Mouse (Mus musculus) thymus, postnatal 36 days (tissue): ENCODE data around the gene Knstrn.

Source experiments
- DNase-seq, 2 experiments: peaks; one replicate each; pipeline ENCODE4 v3.0.0; 2022; ENCODE audit warnings: mixed read lengths in 2 of 2

Gene Knstrn

GRCm38 (mm10) chr2:118791591-118792258, 22.1 kb upstream of the Knstrn start:
- DNase-seq = no peak

GRCm38 (mm10) chr2:118792259-118792613, 21.6 kb upstream of the Knstrn start:
- no peak for DNase-seq

- no peak for DNase-seq
These were observed 20.2 kb upstream of the Knstrn start for GRCm38 (mm10) chr2:118793636-118794035.

GRCm38 (mm10) chr2:118802542-118803118, 11.2 kb upstream of the Knstrn start:
- no peak for DNase-seq

- no peak for DNase-seq
These were observed 9.3 kb upstream of the Knstrn start for GRCm38 (mm10) chr2:118804474-118804873.

- DNase-seq = no peak
These were observed 8.7 kb upstream of the Knstrn start for GRCm38 (mm10) chr2:118805137-118805536.

- DNase-seq = no peak
These were observed 8.0 kb upstream of the Knstrn start for GRCm38 (mm10) chr2:118805756-118806155.

- DNase-seq = no peak
These were observed 6.9 kb upstream of the Knstrn start for GRCm38 (mm10) chr2:118806860-118807259.

GRCm38 (mm10) chr2:118810861-118811260, 2.9 kb upstream of the Knstrn start:
- no peak for DNase-seq

GRCm38 (mm10) chr2:118812724-118813123, 1.1 kb upstream of the Knstrn start:
- DNase-seq = no peak

- DNase-seq = no peak
These were observed 9.0 kb downstream of the Knstrn start for GRCm38 (mm10) chr2:118822800-118823199.

- no peak for DNase-seq
These were observed 10.6 kb downstream of the Knstrn start for GRCm38 (mm10) chr2:118824396-118824795.

GRCm38 (mm10) chr2:118829096-118829495, 15.3 kb downstream of the Knstrn start:
- no peak for DNase-seq

GRCm38 (mm10) chr2:118834061-118834460, 20.3 kb downstream of the Knstrn start:
- no peak for DNase-seq

- no peak for DNase-seq
These were observed 21.3 kb downstream of the Knstrn start for GRCm38 (mm10) chr2:118835115-118835514.

- DNase-seq = no peak
These were observed 24.5 kb downstream of the Knstrn start for GRCm38 (mm10) chr2:118838330-118838729.

GRCm38 (mm10) chr2:118841186-118841585, 27.4 kb downstream of the Knstrn start:
- no peak for DNase-seq

GRCm38 (mm10) chr2:118841774-118842173, 28.0 kb downstream of the Knstrn start:
- no peak for DNase-seq

GRCm38 (mm10) chr2:118844427-118844826, 30.6 kb downstream of the Knstrn start:
- no peak for DNase-seq

GRCm38 (mm10) chr2:118846246-118846645, 32.4 kb downstream of the Knstrn start:
- peak; percentile 75 to 86 for DNase-seq

GRCm38 (mm10) chr2:118851756-118852155, 38.0 kb downstream of the Knstrn start:
- no peak for DNase-seq

GRCm38 (mm10) chr2:118861454-118862339, 47.9 kb downstream of the Knstrn start, which contains the start of gene Ivd:
Gene Ivd, plus strand, starts transcription at chr2:118861954.
- DNase-seq = peak; percentile 84 to 90

- no peak for DNase-seq
These were observed 48.5 kb downstream of the Knstrn start for GRCm38 (mm10) chr2:118862340-118862675.

- DNase-seq = no peak
These were observed 56.8 kb downstream of the Knstrn start for GRCm38 (mm10) chr2:118870601-118871000.
